Mouse (Mus musculus) stomach, embryonic 15.5 days (tissue): ENCODE measurements around the gene Tifa. TPM values are rescaled to one million over a fixed set of nuclear protein-coding genes. Genes with fewer than 3 reads are reported as not detected.

ENCODE experiments used
- ATAC-seq: fragments of 200-750 bp; cut with Nextera tagmentation; 2 replicates; pipeline ENCODE4 v1.8.0; 2017; ENCODE audit warnings: low read depth, moderate number of reproducible peaks, moderate TSS enrichment; ENCODE audit not compliant: insufficient read depth, low FRiP score
- H3K27ac ChIP-seq: fragments of 300-500 bp; sonication (generic); 2 replicates; pipeline ENCODE4 v1.5.1; 2015; ENCODE audit warnings: mild to moderate bottlenecking, inconsistent platforms
- H3K27me3 ChIP-seq: fragments of 300-500 bp; sonication (generic); replicated peaks from 2 replicates; pipeline ENCODE4 v1.6.1; 2015; ENCODE audit warnings: inconsistent platforms
- H3K36me3 ChIP-seq: fragments of 300-500 bp; sonication (generic); 2 replicates; pipeline ENCODE4 v1.6.1; 2015; ENCODE audit warnings: inconsistent platforms
- H3K4me1 ChIP-seq: fragments of 300-500 bp; sonication (generic); 2 replicates; pipeline ENCODE4 v1.6.1; 2015; ENCODE audit warnings: inconsistent platforms
- H3K4me2 ChIP-seq: fragments of 300-500 bp; sonication (generic); 2 replicates; pipeline ENCODE4 v1.6.1; 2015; ENCODE audit warnings: mild to moderate bottlenecking, inconsistent platforms
- H3K4me3 ChIP-seq: fragments of 300-500 bp; sonication (generic); replicated peaks from 2 replicates; pipeline ENCODE4 v1.5.1; 2015; ENCODE audit warnings: inconsistent platforms
- H3K9ac ChIP-seq: fragments of 300-500 bp; sonication (generic); 2 replicates; pipeline ENCODE4 v1.6.1; 2015; ENCODE audit warnings: inconsistent platforms
- H3K9me3 ChIP-seq: fragments of 300-500 bp; sonication (generic); 2 replicates; pipeline ENCODE4 v1.6.1; 2016; ENCODE audit warnings: inconsistent platforms
- WGBS: fragments of 180-500 bp; shearing (Covaris S2); methylation state at CpG from one replicate; pipeline ENCODE4 v1.1.7; 2015; 5-methylcytosine and 5-hydroxymethylcytosine counted together
- polyA plus RNA-seq: library from polyadenylated mRNA; unstranded; fragments of >200 nt; fragmentation: Nextera tagmentation; extraction: Ambion mirVana; gene quantifications from 2 replicates; pipeline ENCODE4 v1.2.1, GENCODE M21; 2015

Tifa gene
- polyA plus RNA-seq, 1 experiment from 2014 or later: 8.1 TPM

GRCm38 (mm10) chr3:127850776-127851646 is 61.4 kb downstream of the Tifa start:
- Histone ChIP-seq H3K9ac (no peak overlapping the region), H3K4me2 (no peak overlapping the region), H3K4me1 (no peaks in the 10 kb centered on the region), H3K9me3 (no peaks in the 10 kb centered on the region), H3K4me3 (no peak overlapping the region), H3K27me3 (no peaks in the 10 kb centered on the region), H3K27ac (peak overlapping the region; percentile 40; the same call in 1 of the 2 replicates), H3K36me3 (no peaks in the 10 kb centered on the region)
- ATAC-seq: no peak
- 55% methylated on average over 9 of the region's 9 CpGs for whole genome bisulfite sequencing

- no peak overlapping the region for H3K4me3 ChIP-seq
- H3K9me3 ChIP-seq: no peaks in the 10 kb centered on the region
- no peak overlapping the region for H3K4me2 ChIP-seq
- WGBS: 66% methylated on average over 9 of the region's 9 CpGs
- no peaks in the 10 kb centered on the region for H3K27me3 ChIP-seq
- H3K9ac ChIP-seq: no peak overlapping the region
- H3K4me1 ChIP-seq: no peaks in the 10 kb centered on the region
- H3K27ac ChIP-seq: no peak overlapping the region
- no peaks in the 10 kb centered on the region for H3K36me3 ChIP-seq
- ATAC-seq: no peak
Observed at GRCm38 (mm10) chr3:127852722-127853121, 63.1 kb downstream of the Tifa start.

- peak; percentile 56 for ATAC-seq
- Histone ChIP-seq H3K36me3 (no peaks in the 10 kb centered on the region), H3K4me1 (no peaks in the 10 kb centered on the region), H3K27ac (no peak overlapping the region), H3K9me3 (no peaks in the 10 kb centered on the region), H3K4me2 (no peak overlapping the region), H3K27me3 (no peaks in the 10 kb centered on the region), H3K9ac (no peak overlapping the region), H3K4me3 (no peak overlapping the region)
- WGBS: 27% methylated on average over 15 of the region's 15 CpGs
Observed at GRCm38 (mm10) chr3:127853431-127854206, 64.0 kb downstream of the Tifa start.

GRCm38 (mm10) chr3:127861340-127861739 is 71.7 kb downstream of the Tifa start:
- Histone ChIP-seq H3K4me2 (no peak overlapping the region), H3K36me3 (no peaks in the 10 kb centered on the region), H3K27ac (peak overlapping the region; percentile 46; the same call in 1 of the 2 replicates), H3K4me1 (0 out of 2 replicates have a peak, but pooled peaks cover 5% of the 10 kb centered on the region), H3K27me3 (no peaks in the 10 kb centered on the region), H3K9me3 (no peaks in the 10 kb centered on the region), H3K4me3 (no peak overlapping the region), H3K9ac (no peak overlapping the region)
- ATAC-seq: peak; percentile 57; the same call in 1 of the 2 replicates
- 66% methylated on average over 11 of the region's 11 CpGs for WGBS

- Histone ChIP-seq H3K27me3 (no peaks in the 10 kb centered on the region), H3K4me3 (no peak overlapping the region), H3K9ac (no peak overlapping the region), H3K36me3 (no peaks in the 10 kb centered on the region), H3K4me1 (0 out of 2 replicates have a peak, but pooled peaks cover 5% of the 10 kb centered on the region), H3K9me3 (no peaks in the 10 kb centered on the region), H3K27ac (no peak overlapping the region), H3K4me2 (no peak overlapping the region)
- ATAC-seq: no peak
- 66% methylated on average over 4 of the region's 4 CpGs for WGBS
Observed at GRCm38 (mm10) chr3:127862479-127862878, 72.9 kb downstream of the Tifa start.

- no peaks in the 10 kb centered on the region for H3K27me3 ChIP-seq
- no peak for ATAC-seq
- no peak overlapping the region; the same call in 1 of the 2 replicates for H3K27ac ChIP-seq
- WGBS: 49% methylated on average over 3 of the region's 3 CpGs
- H3K9ac ChIP-seq: no peak overlapping the region
- 0 out of 2 replicates have a peak, but pooled peaks cover 5% of the 10 kb centered on the region for H3K4me1 ChIP-seq
- no peak overlapping the region for H3K4me2 ChIP-seq
- H3K4me3 ChIP-seq: no peak overlapping the region
- H3K9me3 ChIP-seq: no peaks in the 10 kb centered on the region
- no peaks in the 10 kb centered on the region for H3K36me3 ChIP-seq
Observed at GRCm38 (mm10) chr3:127863571-127863970, 74.0 kb downstream of the Tifa start.

- no peak for ATAC-seq
- Histone ChIP-seq H3K27me3 (no peaks in the 10 kb centered on the region), H3K4me2 (no peak overlapping the region), H3K9ac (no peak overlapping the region), H3K27ac (peak overlapping the region; percentile 49), H3K4me1 (0 out of 2 replicates have a peak, but pooled peaks cover 5% of the 10 kb centered on the region), H3K4me3 (no peak overlapping the region), H3K9me3 (no peaks in the 10 kb centered on the region), H3K36me3 (no peaks in the 10 kb centered on the region)
- 30% methylated on average over 2 of the region's 2 CpGs for WGBS
Observed at GRCm38 (mm10) chr3:127864242-127864641, 74.6 kb downstream of the Tifa start.

- Histone ChIP-seq H3K4me1 (0 out of 2 replicates have a peak, but pooled peaks cover 5% of the 10 kb centered on the region), H3K36me3 (no peaks in the 10 kb centered on the region), H3K4me3 (no peak overlapping the region), H3K4me2 (no peak overlapping the region), H3K27ac (no peak overlapping the region), H3K9ac (no peak overlapping the region), H3K9me3 (no peaks in the 10 kb centered on the region), H3K27me3 (no peaks in the 10 kb centered on the region)
- no peak for ATAC-seq
- 85% methylated on average over 9 of the region's 9 CpGs for WGBS
Observed at GRCm38 (mm10) chr3:127868046-127868758, 78.6 kb downstream of the Tifa start.

GRCm38 (mm10) chr3:127868880-127869279 is 79.3 kb downstream of the Tifa start:
- Histone ChIP-seq H3K4me2 (no peak overlapping the region), H3K27ac (no peak overlapping the region), H3K4me1 (0 out of 2 replicates have a peak, but pooled peaks cover 5% of the 10 kb centered on the region), H3K4me3 (no peak overlapping the region), H3K9ac (no peak overlapping the region), H3K9me3 (no peaks in the 10 kb centered on the region), H3K27me3 (no peaks in the 10 kb centered on the region), H3K36me3 (no peaks in the 10 kb centered on the region)
- ATAC-seq: no peak
- 60% methylated on average over 5 of the region's 5 CpGs for WGBS

- no peak overlapping the region for H3K27ac ChIP-seq
- H3K4me1 ChIP-seq: no peaks in the 10 kb centered on the region
- no peak overlapping the region for H3K9ac ChIP-seq
- ATAC-seq: no peak
- H3K4me2 ChIP-seq: no peak overlapping the region
- no peak overlapping the region for H3K4me3 ChIP-seq
- H3K27me3 ChIP-seq: no peaks in the 10 kb centered on the region
- 75% methylated on average over 9 of the region's 9 CpGs for WGBS
- no peaks in the 10 kb centered on the region for H3K36me3 ChIP-seq
- H3K9me3 ChIP-seq: no peaks in the 10 kb centered on the region
Observed at GRCm38 (mm10) chr3:127871575-127871974, 82.0 kb downstream of the Tifa start.

GRCm38 (mm10) chr3:127874254-127874883 is 84.8 kb downstream of the Tifa start:
- Histone ChIP-seq H3K4me1 (no peaks in the 10 kb centered on the region), H3K9me3 (no peaks in the 10 kb centered on the region), H3K4me2 (no peak overlapping the region), H3K36me3 (no peaks in the 10 kb centered on the region), H3K9ac (no peak overlapping the region), H3K27me3 (no peaks in the 10 kb centered on the region), H3K27ac (no peak overlapping the region), H3K4me3 (no peak overlapping the region)
- 16% methylated on average over 4 of the region's 4 CpGs for WGBS
- ATAC-seq: peak; percentile 27; the same call in 1 of the 2 replicates
